Mouse (Mus musculus): Measurements from ENCODE around the gene Rbpjl. TPM values are rescaled to one million over a fixed set of nuclear protein-coding genes. Genes with fewer than 3 reads are reported as not detected.

The Rbpjl gene
- polyA plus RNA-seq, 1 experiment from 2014 or later = not detected

DNA sequence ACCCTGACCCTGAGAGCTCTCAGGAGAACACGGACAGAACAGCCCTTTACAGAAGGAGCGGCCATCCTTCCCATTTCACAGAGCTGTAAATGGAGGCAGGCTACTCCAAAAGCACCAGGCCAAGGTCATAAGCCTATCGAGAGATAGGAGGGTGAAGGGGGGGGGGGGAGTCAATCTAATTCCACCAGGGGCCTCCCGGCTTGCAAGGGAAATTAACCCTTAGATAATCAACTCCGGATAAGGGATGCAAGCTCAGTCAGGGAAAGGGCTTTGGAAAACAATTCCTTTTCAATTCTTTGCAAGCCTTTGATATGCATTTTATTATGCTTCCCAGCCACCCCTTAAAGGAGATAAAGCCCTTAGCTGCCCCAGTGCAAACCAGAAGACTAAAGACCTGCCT, 25.5 kb downstream of the Rbpjl start:
- no peak overlapping the region for H3K4me2 ChIP-seq (ENCODE audit: low read length)
- DNase-seq (no peak), ATAC-seq (ENCODE audit: low FRiP score, low TSS enrichment) (no peak)
- no peak overlapping the region for H3K27ac ChIP-seq (replicated peaks; ENCODE audit: low read depth, low read length)
- no peak overlapping the region for H3K4me3 ChIP-seq (replicated peaks; ENCODE audit: low read depth, low read length)
- no peak overlapping the region for H3K9ac ChIP-seq (replicated peaks; ENCODE audit: low read length)
- no peaks in the 10 kb centered on the region for H3K9me3 ChIP-seq (ENCODE audit: control insufficient read depth, low read length)
- 43% methylated on average over 5 of the region's 5 CpGs for WGBS
- no peaks in the 10 kb centered on the region for H3K36me3 ChIP-seq (ENCODE audit: control insufficient read depth, insufficient read depth, low read length)
- H3K27me3 ChIP-seq (ENCODE audit: control insufficient read depth, insufficient read depth, low read length) = no peaks in the 10 kb centered on the region
- no peaks in the 10 kb centered on the region for H3K4me1 ChIP-seq (ENCODE audit: control insufficient read depth, insufficient read depth, low read length)

DNA sequence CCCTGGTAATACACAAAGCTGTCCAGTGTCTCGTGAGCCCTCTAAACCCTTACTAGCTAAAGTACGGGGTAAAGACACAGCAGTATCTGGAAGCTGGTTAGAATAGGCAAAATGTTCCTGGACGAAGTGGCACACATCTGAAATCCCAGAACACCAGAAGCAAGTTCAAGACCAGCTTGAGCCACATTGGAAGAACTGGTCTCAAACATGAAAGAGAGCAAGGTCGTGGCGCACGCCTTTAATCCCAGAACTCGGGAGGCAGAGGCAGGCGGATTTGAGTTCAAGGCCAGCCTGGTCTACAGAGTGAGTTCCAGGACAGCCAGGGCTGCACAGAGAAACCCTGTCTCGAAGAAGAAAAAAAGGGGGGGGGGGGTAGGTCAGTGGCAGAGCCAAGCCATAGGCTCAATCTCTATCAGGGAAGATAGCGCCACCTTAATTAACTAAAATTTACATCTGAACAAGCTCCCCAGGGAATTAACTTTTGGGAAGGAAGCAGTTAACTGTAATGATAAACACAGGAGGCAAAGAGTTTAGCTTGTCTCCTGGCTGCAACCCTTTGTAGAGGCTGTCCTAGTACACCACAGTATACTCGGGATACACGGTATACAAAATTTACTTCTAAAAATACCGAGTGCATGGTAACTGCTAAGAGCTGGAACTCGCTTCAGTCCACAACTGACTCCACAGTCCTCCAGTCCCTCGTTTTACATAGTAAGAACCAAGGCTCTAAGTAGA, 27.1 kb downstream of the Rbpjl start:
- Histone ChIP-seq H3K4me3 (replicated peaks; ENCODE audit: low read depth, low read length) (no peak overlapping the region), H3K9me3 (ENCODE audit: control insufficient read depth, low read length) (no peaks in the 10 kb centered on the region), H3K4me1 (ENCODE audit: control insufficient read depth, insufficient read depth, low read length) (no peaks in the 10 kb centered on the region), H3K27me3 (ENCODE audit: control insufficient read depth, insufficient read depth, low read length) (no peaks in the 10 kb centered on the region), H3K36me3 (ENCODE audit: control insufficient read depth, insufficient read depth, low read length) (no peaks in the 10 kb centered on the region), H3K9ac (replicated peaks; ENCODE audit: low read length) (no peak overlapping the region), H3K27ac (replicated peaks; ENCODE audit: low read depth, low read length) (no peak overlapping the region), H3K4me2 (ENCODE audit: low read length) (no peak overlapping the region)
- ATAC-seq (ENCODE audit: low FRiP score, low TSS enrichment) (no peak), DNase-seq (no peak)
- 55% methylated on average over 15 of the region's 15 CpGs for WGBS

DNA sequence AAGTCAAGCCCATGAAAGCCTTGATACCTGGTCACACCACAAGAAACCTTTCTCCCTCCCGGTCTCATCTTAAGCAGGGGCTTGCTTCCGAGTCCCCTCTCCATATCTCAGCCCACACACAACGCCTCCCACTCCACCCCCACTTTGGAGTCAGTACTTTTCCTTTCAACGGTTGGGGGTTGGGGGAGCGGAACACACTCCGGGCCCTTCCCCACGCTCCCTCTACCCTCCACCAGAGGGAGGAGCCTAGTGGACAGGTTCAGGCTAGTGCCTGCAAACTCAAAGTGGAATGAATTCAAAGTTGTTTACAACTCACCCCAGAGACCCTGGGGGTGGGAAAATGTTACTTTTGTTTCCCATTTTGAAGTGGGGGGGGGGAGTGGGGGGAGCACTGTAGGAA, 27.8 kb downstream of the Rbpjl start:
- no peak overlapping the region for H3K4me2 ChIP-seq (ENCODE audit: low read length)
- H3K27me3 ChIP-seq (ENCODE audit: control insufficient read depth, insufficient read depth, low read length) = no peaks in the 10 kb centered on the region
- H3K4me3 ChIP-seq (replicated peaks; ENCODE audit: low read depth, low read length) = no peak overlapping the region
- DNase-seq (no peak), ATAC-seq (ENCODE audit: low FRiP score, low TSS enrichment) (no peak)
- no peak overlapping the region for H3K9ac ChIP-seq (replicated peaks; ENCODE audit: low read length)
- H3K27ac ChIP-seq (replicated peaks; ENCODE audit: low read depth, low read length) = no peak overlapping the region
- H3K36me3 ChIP-seq (ENCODE audit: control insufficient read depth, insufficient read depth, low read length) = no peaks in the 10 kb centered on the region
- no peaks in the 10 kb centered on the region for H3K4me1 ChIP-seq (ENCODE audit: control insufficient read depth, insufficient read depth, low read length)
- 23% methylated on average over 7 of the region's 7 CpGs for WGBS
- no peaks in the 10 kb centered on the region for H3K9me3 ChIP-seq (ENCODE audit: control insufficient read depth, low read length)

DNA sequence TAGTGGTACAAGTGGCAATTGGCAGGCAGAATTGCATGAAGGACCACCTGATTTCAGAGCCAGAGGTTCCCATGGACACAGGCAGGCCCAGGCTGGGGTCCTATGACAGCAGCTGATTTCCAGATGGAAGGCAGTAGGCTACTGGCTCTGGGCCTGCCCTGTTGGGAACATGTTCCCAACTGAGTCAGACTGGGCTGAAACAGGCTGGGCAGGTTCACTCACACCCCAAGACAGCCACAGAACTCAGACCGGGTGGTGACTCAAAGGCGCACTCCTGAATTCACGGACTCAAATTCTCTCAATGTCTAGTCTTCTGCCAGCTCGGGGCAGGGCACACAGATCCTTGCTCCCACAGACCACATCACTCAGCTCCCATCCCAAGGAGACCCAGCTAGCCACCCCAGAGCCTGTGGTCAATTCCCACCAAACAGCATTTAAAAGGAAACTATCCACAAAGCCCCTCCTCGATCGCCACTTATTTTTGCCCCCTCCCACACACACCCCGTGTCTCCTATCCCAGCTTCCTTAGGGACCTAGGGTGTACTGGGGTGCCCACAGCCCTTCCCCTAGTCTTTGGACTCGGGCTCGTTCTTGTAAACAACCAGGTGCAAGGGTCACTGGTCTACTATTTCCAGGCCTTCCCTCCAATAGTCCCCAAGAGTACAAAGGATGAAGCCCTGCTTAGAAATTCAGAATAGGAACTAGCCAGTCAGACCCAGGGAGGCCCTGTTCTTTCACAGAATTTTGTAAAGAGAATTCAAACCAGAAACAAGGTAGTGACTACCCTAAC, 28.9 kb downstream of the Rbpjl start:
- no peak for ATAC-seq (ENCODE audit: low FRiP score, low TSS enrichment)
- H3K9ac ChIP-seq (replicated peaks; ENCODE audit: low read length) = no peak overlapping the region
- H3K9me3 ChIP-seq (ENCODE audit: control insufficient read depth, low read length) = no peaks in the 10 kb centered on the region
- H3K36me3 ChIP-seq (ENCODE audit: control insufficient read depth, insufficient read depth, low read length) = no peaks in the 10 kb centered on the region
- WGBS = 72% methylated on average over 9 of the region's 9 CpGs
- H3K4me1 ChIP-seq (ENCODE audit: control insufficient read depth, insufficient read depth, low read length) = no peaks in the 10 kb centered on the region
- no peak overlapping the region for H3K4me3 ChIP-seq (replicated peaks; ENCODE audit: low read depth, low read length)
- DNase-seq = no peak
- no peak overlapping the region for H3K27ac ChIP-seq (replicated peaks; ENCODE audit: low read depth, low read length)
- no peaks in the 10 kb centered on the region for H3K27me3 ChIP-seq (ENCODE audit: control insufficient read depth, insufficient read depth, low read length)
- no peak overlapping the region for H3K4me2 ChIP-seq (ENCODE audit: low read length)

DNA sequence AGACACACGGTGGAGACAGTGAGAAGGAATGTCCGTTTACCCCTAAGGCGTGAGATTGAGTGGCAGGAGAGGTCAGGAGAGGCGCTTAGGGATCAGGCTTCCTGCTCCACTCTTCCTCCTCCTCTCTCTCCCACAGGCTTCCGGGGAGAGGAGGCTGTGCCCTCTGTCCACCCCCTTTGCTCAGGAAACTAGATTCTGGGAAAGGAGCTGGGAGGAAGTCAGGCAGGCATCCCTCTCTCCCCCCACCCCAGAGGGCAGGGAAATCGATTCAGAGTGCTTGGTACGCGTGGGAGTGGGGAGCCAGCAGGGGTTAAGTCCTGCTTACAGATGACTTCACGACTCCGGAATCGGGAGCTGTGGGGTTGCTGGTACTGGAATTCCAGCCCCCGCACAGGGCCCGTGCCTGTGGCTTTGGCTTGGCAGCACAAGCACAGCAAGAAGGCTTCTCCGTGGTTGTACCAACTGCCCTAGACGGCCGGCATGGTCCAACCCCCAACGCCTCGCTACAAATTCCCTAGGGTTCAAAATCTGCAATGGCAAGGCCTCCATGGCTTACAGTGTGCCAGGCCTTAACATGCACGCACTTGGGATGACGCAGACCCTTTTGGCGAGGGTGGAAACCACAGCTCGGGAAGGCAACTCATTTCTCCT, 29.7 kb downstream of the Rbpjl start:
- 41% methylated on average over 22 of the region's 22 CpGs for WGBS
- Histone ChIP-seq H3K9me3 (ENCODE audit: control insufficient read depth, low read length) (no peaks in the 10 kb centered on the region), H3K9ac (replicated peaks; ENCODE audit: low read length) (no peak overlapping the region), H3K4me1 (ENCODE audit: control insufficient read depth, insufficient read depth, low read length) (no peaks in the 10 kb centered on the region), H3K4me3 (replicated peaks; ENCODE audit: low read depth, low read length) (no peak overlapping the region), H3K4me2 (ENCODE audit: low read length) (no peak overlapping the region), H3K27me3 (ENCODE audit: control insufficient read depth, insufficient read depth, low read length) (no peaks in the 10 kb centered on the region), H3K36me3 (ENCODE audit: control insufficient read depth, insufficient read depth, low read length) (no peaks in the 10 kb centered on the region), H3K27ac (replicated peaks; ENCODE audit: low read depth, low read length) (no peak overlapping the region)
- DNase-seq (no peak), ATAC-seq (ENCODE audit: low FRiP score, low TSS enrichment) (no peak)

DNA sequence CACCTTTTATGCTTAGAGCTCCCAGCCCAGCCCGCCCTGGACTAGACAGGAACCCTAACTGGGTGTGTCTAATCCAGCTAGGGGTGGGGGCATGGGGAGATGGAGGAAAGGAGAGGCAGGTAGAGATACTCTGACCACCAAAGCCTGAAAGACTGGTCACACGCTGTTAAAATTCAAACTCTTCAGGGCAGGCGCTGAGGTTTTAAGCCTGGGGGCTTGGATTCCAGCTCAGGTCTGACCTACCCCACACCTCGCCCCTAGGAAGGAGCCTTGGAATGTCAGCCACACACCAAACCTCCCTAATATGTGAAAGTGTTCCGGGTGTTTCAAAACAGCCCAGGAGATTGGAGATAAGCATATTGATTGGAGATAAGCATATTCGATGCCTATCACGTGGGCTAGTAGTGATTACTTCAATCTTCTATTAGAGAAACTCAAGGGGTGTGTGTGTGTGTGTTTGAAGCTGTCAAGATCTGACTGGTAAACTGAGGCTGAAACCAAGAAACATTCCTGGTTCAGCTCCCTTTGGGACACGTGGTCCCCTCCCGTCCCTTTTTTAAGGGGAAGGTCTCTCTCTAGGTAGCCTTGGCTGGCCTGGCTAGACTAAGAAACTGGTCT, 30.4 kb downstream of the Rbpjl start:
- H3K9ac ChIP-seq (replicated peaks; ENCODE audit: low read length) = no peak overlapping the region
- no peak overlapping the region for H3K27ac ChIP-seq (replicated peaks; ENCODE audit: low read depth, low read length)
- ATAC-seq (ENCODE audit: low FRiP score, low TSS enrichment) (no peak), DNase-seq (no peak)
- no peak overlapping the region for H3K4me2 ChIP-seq (ENCODE audit: low read length)
- H3K36me3 ChIP-seq (ENCODE audit: control insufficient read depth, insufficient read depth, low read length) = no peaks in the 10 kb centered on the region
- H3K4me1 ChIP-seq (ENCODE audit: control insufficient read depth, insufficient read depth, low read length) = no peaks in the 10 kb centered on the region
- no peaks in the 10 kb centered on the region for H3K27me3 ChIP-seq (ENCODE audit: control insufficient read depth, insufficient read depth, low read length)
- no peaks in the 10 kb centered on the region for H3K9me3 ChIP-seq (ENCODE audit: control insufficient read depth, low read length)
- 82% methylated on average over 9 of the region's 9 CpGs for WGBS
- no peak overlapping the region for H3K4me3 ChIP-seq (replicated peaks; ENCODE audit: low read depth, low read length)

DNA sequence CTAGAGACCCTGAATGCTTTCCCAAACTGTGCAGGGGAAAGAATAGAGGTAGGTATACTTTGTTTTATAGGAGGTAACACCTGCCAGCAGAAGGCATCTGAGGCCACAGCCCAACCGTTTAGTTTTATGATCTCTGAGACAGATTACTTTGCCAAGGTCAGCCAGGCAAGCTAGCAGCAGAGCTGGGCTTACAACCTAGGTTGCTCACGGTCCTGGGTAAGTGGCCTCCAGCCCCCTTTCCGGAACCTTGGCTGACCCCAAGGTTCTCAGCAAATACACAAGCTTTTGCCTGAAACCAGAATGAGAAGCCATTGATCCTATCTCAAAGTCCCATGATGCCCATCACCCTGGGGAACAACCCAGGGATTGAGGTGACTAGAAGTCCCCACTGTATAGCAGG, 31.7 kb downstream of the Rbpjl start:
- H3K9me3 ChIP-seq (ENCODE audit: control insufficient read depth, low read length) = no peaks in the 10 kb centered on the region
- no peak overlapping the region for H3K4me3 ChIP-seq (replicated peaks; ENCODE audit: low read depth, low read length)
- H3K4me1 ChIP-seq (ENCODE audit: control insufficient read depth, insufficient read depth, low read length) = no peaks in the 10 kb centered on the region
- DNase-seq (no peak), ATAC-seq (ENCODE audit: low FRiP score, low TSS enrichment) (no peak)
- no peak overlapping the region for H3K4me2 ChIP-seq (ENCODE audit: low read length)
- no peaks in the 10 kb centered on the region for H3K36me3 ChIP-seq (ENCODE audit: control insufficient read depth, insufficient read depth, low read length)
- H3K27ac ChIP-seq (replicated peaks; ENCODE audit: low read depth, low read length) = no peak overlapping the region
- H3K9ac ChIP-seq (replicated peaks; ENCODE audit: low read length) = no peak overlapping the region
- WGBS = 84% methylated on average over 3 of the region's 3 CpGs
- no peaks in the 10 kb centered on the region for H3K27me3 ChIP-seq (ENCODE audit: control insufficient read depth, insufficient read depth, low read length)

DNA sequence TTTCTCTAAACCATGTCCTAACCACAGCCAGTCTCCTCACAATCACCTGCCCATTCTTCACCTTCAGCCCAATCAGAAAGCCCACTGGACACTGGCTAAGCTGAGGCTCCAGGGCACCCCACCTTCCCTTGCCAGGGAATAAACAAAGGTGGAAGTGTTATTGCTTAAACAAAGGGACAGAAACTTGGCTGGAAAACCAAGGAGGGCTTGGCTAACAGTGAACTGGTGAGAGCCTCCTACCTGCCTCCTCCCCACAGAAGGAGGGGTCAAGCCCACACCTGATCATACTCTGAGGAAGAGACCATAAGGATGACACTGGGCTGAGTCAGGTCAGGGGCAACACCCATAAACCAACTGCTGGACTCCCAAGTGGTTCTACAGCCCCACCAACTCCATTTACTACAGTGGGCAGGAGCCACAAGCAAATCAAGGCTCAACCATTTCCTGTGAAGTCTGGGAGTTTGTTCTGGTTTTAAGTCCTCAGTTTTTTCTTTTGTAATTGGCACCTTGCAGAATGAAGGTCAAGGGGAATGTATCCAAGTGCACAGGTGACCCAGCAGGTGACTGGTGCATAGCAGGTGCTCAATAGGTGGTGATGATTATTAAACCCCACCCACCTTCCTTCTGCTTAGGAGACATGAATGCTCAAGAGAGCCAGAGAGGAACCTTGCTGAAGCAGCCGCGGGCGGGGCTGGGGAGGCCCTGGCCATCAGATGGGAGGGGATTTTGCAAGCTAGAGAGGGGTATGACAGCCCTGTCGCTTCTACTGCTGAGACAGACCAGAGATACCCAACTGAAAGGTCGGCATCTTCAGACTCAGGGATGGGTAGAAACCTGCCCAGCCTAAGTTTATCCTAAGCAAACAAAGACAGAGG, 32.5 kb downstream of the Rbpjl start:
- Histone ChIP-seq H3K27ac (replicated peaks; ENCODE audit: low read depth, low read length) (no peak overlapping the region), H3K4me1 (ENCODE audit: control insufficient read depth, insufficient read depth, low read length) (no peaks in the 10 kb centered on the region), H3K36me3 (ENCODE audit: control insufficient read depth, insufficient read depth, low read length) (no peaks in the 10 kb centered on the region), H3K4me3 (replicated peaks; ENCODE audit: low read depth, low read length) (no peak overlapping the region), H3K27me3 (ENCODE audit: control insufficient read depth, insufficient read depth, low read length) (no peaks in the 10 kb centered on the region), H3K9ac (replicated peaks; ENCODE audit: low read length) (no peak overlapping the region), H3K4me2 (ENCODE audit: low read length) (no peak overlapping the region), H3K9me3 (ENCODE audit: control insufficient read depth, low read length) (no peaks in the 10 kb centered on the region)
- no peak for ATAC-seq (ENCODE audit: low FRiP score, low TSS enrichment)
- WGBS = 64% methylated on average over 5 of the region's 5 CpGs
- DNase-seq = no peak

Data from midbrain, embryonic 14.5 days (tissue).